Mouse (Mus musculus) lung, postnatal 0 days (tissue): ENCODE data around the gene Rbfox2. TPM values are rescaled to one million over a fixed set of nuclear protein-coding genes. Genes with fewer than 3 reads are reported as not detected.

Source experiments
- ATAC-seq: fragments of 200-750 bp; cut with Nextera tagmentation; 2 replicates; pipeline ENCODE4 v1.8.0; 2017; ENCODE audit warnings: moderate library complexity
- DNase-seq: peaks from one replicate; pipeline ENCODE4 v3.0.0-alpha.2; 2016; ENCODE audit warnings: low spot score
- H3K27ac ChIP-seq: fragments of 300-500 bp; sonication (generic); 2 replicates; pipeline ENCODE4 v1.5.1; 2014; ENCODE audit warnings: antibody characterized with exemption, mild to moderate bottlenecking, low read length, mixed read lengths
- H3K27me3 ChIP-seq: fragments of 300-500 bp; sonication (generic); replicated peaks from 2 replicates; pipeline ENCODE4 v1.6.1; 2014; ENCODE audit warnings: low read length, mixed read lengths; ENCODE audit not compliant: insufficient read depth
- H3K36me3 ChIP-seq: fragments of 300-500 bp; sonication (generic); 2 replicates; pipeline ENCODE4 v1.6.1; 2014; ENCODE audit warnings: low read length, mixed read lengths; ENCODE audit not compliant: insufficient read depth
- H3K4me1 ChIP-seq: fragments of 300-500 bp; sonication (generic); 2 replicates; pipeline ENCODE4 v1.6.1; 2014; ENCODE audit warnings: antibody characterized with exemption, low read depth, low read length, mixed read lengths; ENCODE audit not compliant: insufficient read depth
- H3K4me2 ChIP-seq: fragments of 300-500 bp; sonication (generic); replicated peaks from 2 replicates; pipeline ENCODE4 v1.6.1; 2014; ENCODE audit warnings: low read depth, mild to moderate bottlenecking, low read length, moderate library complexity, mixed read lengths
- H3K4me3 ChIP-seq: fragments of 300-500 bp; sonication (generic); 2 replicates; pipeline ENCODE4 v1.5.1; 2014; ENCODE audit warnings: low read depth, low read length
- H3K9ac ChIP-seq: fragments of 300-500 bp; sonication (generic); replicated peaks from 2 replicates; pipeline ENCODE4 v1.6.1; 2014; ENCODE audit warnings: low read depth, mild to moderate bottlenecking
- H3K9me3 ChIP-seq: fragments of 300-500 bp; sonication (generic); 2 replicates; pipeline ENCODE4 v1.6.1; 2016; ENCODE audit warnings: low read length, mixed read lengths
- CTCF ChIP-seq: IDR thresholded peaks from 2 replicates; pipeline ENCODE4 v1.5.1; 2016; ENCODE audit warnings: antibody characterized with exemption, mild to moderate bottlenecking
- EP300 ChIP-seq: IDR thresholded peaks from 2 replicates; pipeline ENCODE4 v1.6.1; 2016; ENCODE audit warnings: antibody characterized with exemption, mild to moderate bottlenecking, control low read depth
- whole genome bisulfite sequencing: fragments of 180-500 bp; shearing (Covaris S2); extraction: QIAGEN DNeasy Blood & Tissue Kit; methylation state at CpG from one replicate; pipeline ENCODE4 v1.1.7; 2014; 5-methylcytosine and 5-hydroxymethylcytosine counted together
- polyA plus RNA-seq: library from polyadenylated mRNA; unstranded; fragments of >200 nt; fragmentation: Nextera tagmentation; extraction: Ambion mirVana; gene quantifications from 2 replicates; pipeline ENCODE4 v1.2.1, GENCODE M21; 2015

Gene Rbfox2
- polyA plus RNA-seq, 1 experiment from 2014 or later, result 17.4 TPM

DNA sequence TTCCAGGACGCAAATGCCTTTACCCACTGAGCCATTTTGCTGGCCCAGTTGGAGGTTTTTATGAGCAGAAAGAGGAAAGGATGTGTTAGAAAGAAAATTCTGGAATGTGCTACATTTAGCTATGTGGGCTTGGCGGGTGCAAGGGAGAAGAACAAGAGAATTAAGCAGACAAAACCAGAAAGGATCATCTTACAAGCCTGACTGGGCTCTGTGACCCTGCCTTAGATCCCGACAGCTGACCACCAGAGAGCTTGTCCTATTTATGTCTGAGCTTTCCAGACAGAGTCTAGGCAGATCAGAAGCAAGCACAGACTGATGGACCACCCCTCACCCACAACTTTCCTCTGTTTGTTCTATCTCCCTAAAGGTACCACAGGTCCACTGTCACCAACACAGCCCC is 275.5 kb downstream of the Rbfox2 start:
- ATAC-seq (no peak), DNase-seq (no peak)
- Histone ChIP-seq H3K36me3 (no peaks in the 10 kb centered on the region), H3K4me2 (no peak overlapping the region), H3K4me3 (no peak overlapping the region), H3K27me3 (no peaks in the 10 kb centered on the region), H3K9ac (no peak overlapping the region), H3K27ac (no peak overlapping the region), H3K9me3 (no peaks in the 10 kb centered on the region), H3K4me1 (peaks cover 2% of the 10 kb centered on the region; the same call in 1 of the 2 replicates)
- 66% methylated on average over 3 of the region's 3 CpGs for WGBS
- TF ChIP-seq EP300 (no peak), CTCF (no peak)

DNA sequence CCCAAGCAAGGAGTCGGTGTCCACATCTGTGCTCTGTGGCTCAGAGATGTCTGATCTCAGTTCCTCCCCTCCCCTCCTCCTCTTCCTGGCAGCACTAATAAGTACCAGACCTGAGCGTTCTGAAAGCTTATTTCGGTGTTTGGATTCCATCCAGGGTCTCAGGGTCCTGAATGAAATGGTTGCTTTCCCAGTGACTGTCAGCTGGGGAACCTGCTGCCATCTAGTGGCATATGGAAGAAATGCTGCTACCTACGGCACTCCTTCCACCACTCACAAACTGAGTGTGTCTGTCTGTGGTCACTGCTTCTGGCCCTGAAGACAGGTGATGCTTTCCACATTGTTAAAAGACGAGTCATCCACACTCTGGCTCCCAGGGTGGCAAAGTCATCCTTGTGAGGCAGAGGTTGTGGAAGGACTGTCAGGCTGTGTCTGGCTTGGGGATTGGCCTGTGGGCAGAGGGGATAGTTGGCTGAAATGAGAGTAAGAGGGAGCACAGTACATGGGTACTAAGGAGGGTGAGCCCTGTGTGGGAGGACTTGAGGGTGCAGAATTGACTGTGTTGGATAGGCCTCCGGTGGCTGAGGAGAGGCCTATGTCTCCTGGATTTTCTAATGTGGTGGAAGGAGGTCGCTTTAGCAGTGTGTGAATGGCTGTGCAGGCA is 277.3 kb downstream of the Rbfox2 start:
- TF ChIP-seq CTCF (peak; percentile 93), EP300 (no peak)
- Histone ChIP-seq H3K4me1 (no peaks in the 10 kb centered on the region), H3K9ac (no peak overlapping the region), H3K27me3 (no peaks in the 10 kb centered on the region), H3K36me3 (no peaks in the 10 kb centered on the region), H3K27ac (no peak overlapping the region), H3K9me3 (no peaks in the 10 kb centered on the region), H3K4me3 (no peak overlapping the region), H3K4me2 (no peak overlapping the region)
- WGBS, result 26% methylated on average over 7 of the region's 7 CpGs
- DNase-seq (peak; percentile 82), ATAC-seq (peak; percentile 64)

Other genes with a start within 250 kb of the Rbfox2 start
- gene Apol7a, start 92.1 kb upstream of the Rbfox2 start, polyA plus RNA-seq, result 0.33 and 0.37 TPM in 2 replicates
- gene Apol9a, start 104.1 kb upstream of the Rbfox2 start, polyA plus RNA-seq, result 0.43 and 0.47 TPM in 2 replicates
- not detected in 2 replicates for gene Apol7b, start 140.5 kb upstream of the Rbfox2 start, polyA plus RNA-seq
- not detected in 2 replicates for gene Apol10a, start 170.0 kb upstream of the Rbfox2 start, polyA plus RNA-seq
- gene Apol11a, start 201.3 kb upstream of the Rbfox2 start, polyA plus RNA-seq, result not detected in 2 replicates
- 0.11 and 0.14 TPM in 2 replicates for gene Apol7c, start 226.3 kb upstream of the Rbfox2 start, polyA plus RNA-seq